Mouse (Mus musculus) thymus, adult 2 months (tissue): ENCODE results near the gene Plcz1.

ENCODE experiments used
- CTCF ChIP-seq: fragments of 200-500 bp; IDR thresholded peaks from 2 replicates; pipeline ENCODE4 v1.5.1; 2012; ENCODE audit warnings: mild to moderate bottlenecking, control low read depth, low read length, moderate library complexity, borderline replicate concordance; ENCODE audit not compliant: control insufficient read depth, poor library complexity, insufficient read depth; ENCODE audit errors: extremely low read depth
- POLR2A ChIP-seq: fragments of 200-500 bp; IDR thresholded peaks from 2 replicates; pipeline ENCODE4 v1.6.1; 2012; ENCODE audit warnings: mild to moderate bottlenecking, low read length, control low read depth, moderate library complexity; ENCODE audit not compliant: control insufficient read depth, poor library complexity, insufficient read depth; ENCODE audit errors: extremely low read depth

- TF ChIP-seq CTCF (no peak), POLR2A (no peak)
Measured at GRCm38 (mm10) chr6:139986564-139986963, 54.7 kb downstream of the Plcz1 start.
